Mouse (Mus musculus) embryonic stem cell, embryonic (primary cell): Measurements from ENCODE around the gene Abhd10.

Experiments used
- CTCF ChIA-PET, 4 experiments: fragments of 300-600 bp in 2 of 4; fragments of 350-600 bp in 2 of 4; sonication (Branson Sonifier 250); formaldehyde crosslinking; loops; one replicate each; lab custom pipeline; 2022; ENCODE audit warnings: inconsistent platforms in 2 of 4; lab: Charles Lee
- POLR2A ChIA-PET, 4 experiments: fragments of 300-600 bp in 2 of 4; fragments of 350-600 bp in 2 of 4; sonication (Branson Sonifier 250); formaldehyde crosslinking; loops; one replicate each; lab custom pipeline; 2022; ENCODE audit warnings: antibody characterized with exemption in 4 of 4, inconsistent platforms in 1 of 4; lab: Charles Lee

The Abhd10 gene

GRCm38 (mm10) chr16:45742615-45743476, at the start of gene Abhd10:
Abhd10 (minus strand) TSS chr16:45742955.
- ChIA-PET POLR2A (interaction anchor here (0.6 to 2.2 kb wide), 24 partner anchors 9 to 758 kb away, joined by 3 to 19 read pairs (median 5); partner anchors contain the start of genes Tagln3 (in 4 of the 4) and Plcxd2 (in 1 of the 4)), CTCF (interaction anchor here in 1 of 4 experiments (1.0 kb wide), 2 partner anchors 14 to 58 kb away, joined by 3 to 5 read pairs; no protein-coding TSS in a partner anchor)

- ChIA-PET CTCF (no interaction called here), POLR2A (no interaction called here)
These were observed 48.5 kb upstream of the Abhd10 start for GRCm38 (mm10) chr16:45791286-45791685.

DNA sequence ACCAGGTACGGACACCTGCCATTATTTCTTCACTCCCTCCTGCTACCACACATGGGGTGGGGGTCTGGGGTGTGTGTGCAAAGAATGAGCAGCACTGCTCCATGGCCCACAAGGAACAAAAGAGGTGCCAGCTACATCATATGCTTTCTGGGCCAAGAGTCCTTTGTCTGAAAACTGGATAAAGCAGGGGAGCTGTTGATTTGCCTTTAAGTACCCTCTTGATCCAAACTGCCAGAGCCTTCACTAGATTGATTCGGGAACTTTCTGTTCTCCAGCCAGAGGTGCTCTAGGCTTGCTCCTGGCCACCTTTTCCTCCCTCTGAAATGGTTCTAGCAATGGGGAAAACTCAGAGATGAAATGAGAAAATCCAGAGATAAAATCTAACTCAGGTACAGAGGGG, 46.6 kb upstream of the Abhd10 start:
- ChIA-PET CTCF (interaction anchor here in 1 of 4 experiments (0.6 kb wide), 1 partner anchor 221 kb away, joined by 3 read pairs; no protein-coding TSS in a partner anchor), POLR2A (no interaction called here)

DNA sequence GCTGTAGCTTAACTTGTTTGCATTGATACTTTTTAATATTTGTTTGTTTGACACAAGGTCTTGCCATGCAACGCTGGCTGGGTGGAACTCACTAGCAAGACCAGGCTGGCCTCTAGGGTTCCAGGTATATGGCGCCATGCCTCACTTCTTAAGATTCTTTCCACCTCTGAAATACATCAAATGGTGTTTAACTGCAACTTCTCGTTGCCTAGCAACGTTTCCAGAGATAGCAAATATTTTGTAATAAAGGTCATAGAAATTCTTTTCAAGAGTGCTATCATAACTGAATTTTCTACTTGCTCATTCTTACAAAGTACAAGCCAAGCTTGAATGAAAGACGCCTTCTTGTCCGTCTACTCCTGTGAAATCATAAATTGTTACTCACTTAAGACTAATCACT, 44.9 kb upstream of the Abhd10 start:
- POLR2A ChIA-PET, result no interaction called here
- CTCF ChIA-PET, result interaction anchor here in 2 of 4 experiments (1.0 to 1.1 kb wide), 2 partner anchors 27 to 56 kb away, joined by 3 to 4 read pairs; no protein-coding TSS in a partner anchor

- ChIA-PET CTCF (interaction anchor here (0.5 to 1.2 kb wide), 11 partner anchors 8 to 1879 kb away, joined by 3 to 7 read pairs (median 4); no protein-coding TSS in a partner anchor), POLR2A (interaction anchor here in 1 of 4 experiments (0.6 kb wide), 1 partner anchor 22 kb away, joined by 5 read pairs; no protein-coding TSS in a partner anchor)
These were observed 43.9 kb upstream of the Abhd10 start for GRCm38 (mm10) chr16:45786639-45787038.

DNA sequence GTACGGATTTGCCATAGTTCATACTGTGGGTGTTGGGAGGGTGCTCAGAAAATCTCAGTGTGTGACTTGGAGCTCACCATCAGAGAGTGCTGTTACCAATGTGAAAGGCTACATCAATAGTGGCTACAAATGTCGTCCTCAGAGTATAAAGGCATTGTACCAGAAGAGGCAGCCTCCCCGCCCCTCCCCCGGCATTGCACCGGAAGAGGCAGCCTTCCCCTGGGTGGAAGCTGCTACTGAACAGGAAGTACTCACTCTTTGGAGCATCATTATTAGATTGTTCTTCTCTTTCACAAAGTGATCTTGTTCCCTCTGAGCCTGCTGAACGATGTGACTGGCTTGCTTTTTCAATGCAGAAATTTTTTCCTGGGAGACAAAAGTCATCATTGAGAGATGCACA, 37.2 kb upstream of the Abhd10 start:
- ChIA-PET POLR2A (interaction anchor here in 2 of 4 experiments (0.7 to 0.8 kb wide), 2 partner anchors 17 to 231 kb away, joined by 3 read pairs; no protein-coding TSS in a partner anchor), CTCF (interaction anchor here in 2 of 4 experiments (0.5 to 1.1 kb wide), 2 partner anchors 27 to 188 kb away, joined by 3 read pairs; no protein-coding TSS in a partner anchor)

DNA sequence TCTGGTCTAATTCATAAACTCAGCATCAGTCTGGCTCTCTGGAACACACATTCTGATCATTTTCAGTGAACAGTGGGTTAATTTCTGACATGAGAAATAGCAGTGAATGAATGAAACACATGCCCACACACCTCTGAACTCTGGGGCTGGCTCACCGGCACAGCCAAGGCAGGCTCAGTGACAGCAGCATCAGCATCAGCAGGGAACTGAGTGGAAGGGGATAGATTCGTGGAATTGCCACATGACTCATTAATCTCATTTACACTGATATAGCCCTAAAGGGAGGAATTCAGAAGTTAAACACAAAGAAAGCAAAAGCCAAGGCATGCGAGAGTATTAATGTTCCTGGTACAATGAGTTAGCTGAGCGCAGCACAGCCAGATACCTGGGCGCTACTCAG, 32.1 kb upstream of the Abhd10 start:
- POLR2A ChIA-PET, result no interaction called here
- CTCF ChIA-PET, result no interaction called here

- ChIA-PET CTCF (no interaction called here), POLR2A (no interaction called here)
These were observed 28.2 kb upstream of the Abhd10 start for GRCm38 (mm10) chr16:45770914-45771313.

GRCm38 (mm10) chr16:45767853-45768640, 25.3 kb upstream of the Abhd10 start:
- ChIA-PET POLR2A (no interaction called here), CTCF (interaction anchor here in 1 of 4 experiments (0.6 to 0.8 kb wide), 2 partner anchors 15 to 199 kb away, joined by 3 read pairs; no protein-coding TSS in a partner anchor)

GRCm38 (mm10) chr16:45767434-45767833, 24.7 kb upstream of the Abhd10 start:
- CTCF ChIA-PET, result interaction anchor here in 1 of 4 experiments (0.8 kb wide), 1 partner anchor 200 kb away, joined by 3 read pairs; no protein-coding TSS in a partner anchor
- POLR2A ChIA-PET, result no interaction called here

GRCm38 (mm10) chr16:45765801-45766494, 23.2 kb upstream of the Abhd10 start:
- ChIA-PET CTCF (interaction anchor here in 2 of 4 experiments (0.6 to 1.1 kb wide), 2 partner anchors 135 to 187 kb away, joined by 3 read pairs; no protein-coding TSS in a partner anchor), POLR2A (no interaction called here)

- ChIA-PET POLR2A (interaction anchor here in 1 of 4 experiments (0.8 kb wide), 1 partner anchor 77 kb away, joined by 3 read pairs; no protein-coding TSS in a partner anchor), CTCF (interaction anchor here in 2 of 4 experiments (0.6 to 1.1 kb wide), 3 partner anchors 134 to 332 kb away, joined by 3 to 4 read pairs (median 3); no protein-coding TSS in a partner anchor)
These were observed 22.3 kb upstream of the Abhd10 start for GRCm38 (mm10) chr16:45765102-45765501.

DNA sequence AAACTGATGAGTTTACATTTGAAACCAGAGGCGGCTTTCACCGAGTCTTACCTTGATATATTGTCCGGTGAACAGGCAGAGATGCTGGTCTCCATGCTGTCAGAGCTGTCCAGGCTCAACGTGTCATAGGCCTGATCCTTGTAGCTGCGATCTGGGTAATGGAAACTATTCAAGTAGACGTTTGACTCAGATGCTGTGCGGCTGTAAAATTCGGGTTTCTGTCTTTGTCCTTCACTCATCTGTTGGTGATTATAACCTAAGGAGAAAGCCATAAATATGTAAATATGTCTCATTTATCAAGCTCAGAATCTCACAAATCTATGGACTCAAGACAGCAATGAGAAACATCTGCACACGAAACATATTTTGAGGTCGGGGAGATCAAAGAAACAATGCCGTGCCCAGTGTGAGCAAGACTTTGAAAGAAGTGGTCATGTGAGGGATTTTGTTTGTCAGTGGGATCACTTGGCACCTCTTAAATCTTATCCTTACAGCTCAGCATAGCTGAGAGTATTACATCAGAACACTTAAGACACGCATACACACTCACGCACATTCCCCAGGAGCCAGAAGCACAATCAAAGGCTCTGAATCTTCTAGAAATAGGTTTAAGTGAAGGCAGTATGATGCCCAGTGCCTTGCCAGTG, 20.2 kb upstream of the Abhd10 start:
- CTCF ChIA-PET, result interaction anchor here in 2 of 4 experiments (0.6 kb wide), 2 partner anchors 64 to 130 kb away, joined by 3 read pairs; no protein-coding TSS in a partner anchor

DNA sequence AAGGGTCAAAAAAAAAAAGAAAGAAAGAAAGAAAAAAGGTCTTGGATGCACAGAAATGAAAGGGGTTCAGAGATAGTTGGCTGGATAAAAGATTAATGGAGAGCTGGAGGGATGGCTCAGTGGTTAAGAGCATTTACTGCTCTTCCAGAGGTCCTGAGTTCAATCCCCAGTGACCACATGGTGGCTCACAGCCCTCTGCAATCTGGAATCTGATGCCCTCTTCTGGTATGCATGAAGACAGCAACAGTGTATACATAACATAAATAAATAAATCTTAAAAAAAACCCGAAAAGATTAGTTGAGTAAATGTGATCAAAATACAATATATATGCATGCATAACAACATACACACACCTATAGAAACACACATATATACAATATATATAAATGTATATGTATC, 18.7 kb upstream of the Abhd10 start:
- ChIA-PET CTCF (no interaction called here), POLR2A (no interaction called here)

More for the DNA sequence above, 20.2 kb upstream of the Abhd10 start:
- POLR2A ChIA-PET, result no interaction called here

DNA sequence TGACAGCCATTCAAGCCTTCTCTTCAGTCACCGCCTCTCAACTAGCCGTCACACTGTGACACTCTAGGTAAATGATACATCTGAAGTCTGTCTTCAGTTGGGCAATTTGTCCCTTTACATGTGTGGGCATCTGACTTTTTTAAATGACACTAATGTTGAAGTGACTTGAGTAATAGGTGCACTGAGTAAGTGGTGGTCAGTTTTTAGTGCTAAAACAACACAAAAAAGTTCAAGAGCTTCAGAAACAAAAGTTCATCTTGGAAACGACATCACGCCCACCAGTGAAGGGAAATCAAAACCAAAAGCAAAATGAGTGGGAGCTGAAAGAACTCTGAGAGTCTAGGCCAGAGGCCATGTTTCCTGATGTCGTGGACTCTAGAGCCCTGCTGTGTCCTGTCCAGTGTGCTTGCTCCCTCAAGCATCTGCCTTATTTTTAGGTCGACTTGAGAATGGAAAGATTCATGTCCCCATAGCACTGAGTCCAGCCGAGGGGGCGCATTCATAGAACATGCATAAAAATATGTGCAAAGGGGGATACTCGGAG, 16.0 kb upstream of the Abhd10 start:
- ChIA-PET POLR2A (no interaction called here), CTCF (interaction anchor here in 1 of 4 experiments (1.0 kb wide), 1 partner anchor 208 kb away, joined by 4 read pairs; no protein-coding TSS in a partner anchor)

GRCm38 (mm10) chr16:45757421-45758078, 14.8 kb upstream of the Abhd10 start:
- POLR2A ChIA-PET, result no interaction called here

More at GRCm38 (mm10) chr16:45757421-45758078, 14.8 kb upstream of the Abhd10 start:
- CTCF ChIA-PET, result interaction anchor here in 3 of 4 experiments (0.5 to 2.2 kb wide), 5 partner anchors 18 to 234 kb away, joined by 3 to 10 read pairs (median 4); no protein-coding TSS in a partner anchor
